Mouse (Mus musculus): ENCODE measurements around the gene Best1. TPM values are rescaled to one million over a fixed set of nuclear protein-coding genes. Genes with fewer than 3 reads are reported as not detected.
A peak's percentile ranks its signal among the peaks of the same experiment; 100 is the strongest.

Gene Best1
- total and polyA plus RNA-seq, 2 experiments from 2014 or later = 2.9 to 4.1 TPM

DNA sequence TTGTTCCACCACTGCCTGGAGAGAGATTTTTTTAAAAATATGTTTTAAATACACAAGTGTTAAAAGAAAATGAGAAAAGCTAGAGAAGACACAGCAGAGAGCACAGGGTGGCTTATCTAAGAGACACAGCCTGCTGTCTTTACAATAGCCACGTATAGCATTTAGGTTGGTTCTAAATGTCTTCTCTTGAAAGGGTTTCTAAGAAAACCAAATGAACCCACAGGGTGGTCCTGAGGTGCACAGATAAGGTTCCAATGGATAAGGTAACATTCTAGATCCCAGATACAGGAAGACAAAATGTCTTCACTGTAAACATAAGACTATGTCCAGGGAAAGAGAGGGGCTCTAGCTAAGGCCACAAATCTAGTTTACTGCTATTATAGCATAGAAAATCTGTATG, 46.0 kb downstream of the Best1 start:
- TF ChIP-seq CTCF (IDR thresholded peaks at IDR 0.05) = no peak

DNA sequence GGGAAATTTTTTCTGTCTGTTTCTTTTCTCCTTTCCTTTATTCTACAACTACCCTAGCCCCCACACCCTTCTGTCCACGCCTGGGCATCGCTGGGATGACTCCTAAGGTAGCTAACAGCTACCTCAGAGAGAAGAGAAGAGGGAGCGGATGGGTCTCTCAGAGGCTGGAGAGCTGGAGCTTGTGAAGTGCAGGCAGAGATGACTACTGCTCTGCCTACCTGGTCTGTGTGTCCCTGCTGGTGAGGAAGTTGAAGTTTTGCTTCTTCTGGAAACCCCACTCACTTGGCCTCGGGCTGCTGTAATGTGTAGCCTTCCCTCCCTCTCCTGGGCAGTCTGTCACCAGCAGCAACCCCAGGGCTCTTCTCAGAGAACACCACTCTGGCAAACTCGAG, 46.6 kb downstream of the Best1 start:
- H3K4me2 ChIP-seq (ENCODE audit: low read depth, low read length, poor library complexity, severe bottlenecking) = no peak overlapping the region
- H3K9ac ChIP-seq (replicated peaks; ENCODE audit: low read length, poor library complexity, severe bottlenecking) = no peak overlapping the region
- DNase-seq (ENCODE audit: low spot score) = no peak
- peak overlapping the region; percentile 71; the same call in 1 of the 2 replicates for H3K27ac ChIP-seq (ENCODE audit: low read depth, low read length)
- no peaks in the 10 kb centered on the region for H3K9me3 ChIP-seq (ENCODE audit: low read length)
- H3K27me3 ChIP-seq (ENCODE audit: insufficient read depth, low read length) = no peaks in the 10 kb centered on the region
- H3K36me3 ChIP-seq (ENCODE audit: insufficient read depth, low read length) = no peaks in the 10 kb centered on the region
- no peak for TF ChIP-seq CTCF (IDR thresholded peaks at IDR 0.05)
- 0 out of 2 replicates have a peak, but pooled peaks have one; percentile 23 for ATAC-seq (ENCODE audit: low FRiP score)
- H3K4me3 ChIP-seq (ENCODE audit: low read depth, low read length) = no peak overlapping the region
- WGBS = 39% methylated on average over 5 of the region's 5 CpGs
- H3K4me1 ChIP-seq (ENCODE audit: insufficient read depth, low read length) = no peaks in the 10 kb centered on the region

More for the DNA sequence above, 46.0 kb downstream of the Best1 start:
- Histone ChIP-seq H3K36me3 (ENCODE audit: insufficient read depth, low read length) (no peaks in the 10 kb centered on the region), H3K27ac (ENCODE audit: low read depth, low read length) (no peak overlapping the region), H3K4me3 (ENCODE audit: low read depth, low read length) (no peak overlapping the region), H3K4me1 (ENCODE audit: insufficient read depth, low read length) (no peaks in the 10 kb centered on the region), H3K27me3 (ENCODE audit: insufficient read depth, low read length) (no peaks in the 10 kb centered on the region), H3K9ac (replicated peaks; ENCODE audit: low read length, poor library complexity, severe bottlenecking) (no peak overlapping the region), H3K4me2 (ENCODE audit: low read depth, low read length, poor library complexity, severe bottlenecking) (no peak overlapping the region), H3K9me3 (ENCODE audit: low read length) (no peaks in the 10 kb centered on the region)
- 69% methylated on average over 1 of the region's 1 CpGs for WGBS
- DNase-seq (ENCODE audit: low spot score) (no peak), ATAC-seq (ENCODE audit: low FRiP score) (no peak)

DNA sequence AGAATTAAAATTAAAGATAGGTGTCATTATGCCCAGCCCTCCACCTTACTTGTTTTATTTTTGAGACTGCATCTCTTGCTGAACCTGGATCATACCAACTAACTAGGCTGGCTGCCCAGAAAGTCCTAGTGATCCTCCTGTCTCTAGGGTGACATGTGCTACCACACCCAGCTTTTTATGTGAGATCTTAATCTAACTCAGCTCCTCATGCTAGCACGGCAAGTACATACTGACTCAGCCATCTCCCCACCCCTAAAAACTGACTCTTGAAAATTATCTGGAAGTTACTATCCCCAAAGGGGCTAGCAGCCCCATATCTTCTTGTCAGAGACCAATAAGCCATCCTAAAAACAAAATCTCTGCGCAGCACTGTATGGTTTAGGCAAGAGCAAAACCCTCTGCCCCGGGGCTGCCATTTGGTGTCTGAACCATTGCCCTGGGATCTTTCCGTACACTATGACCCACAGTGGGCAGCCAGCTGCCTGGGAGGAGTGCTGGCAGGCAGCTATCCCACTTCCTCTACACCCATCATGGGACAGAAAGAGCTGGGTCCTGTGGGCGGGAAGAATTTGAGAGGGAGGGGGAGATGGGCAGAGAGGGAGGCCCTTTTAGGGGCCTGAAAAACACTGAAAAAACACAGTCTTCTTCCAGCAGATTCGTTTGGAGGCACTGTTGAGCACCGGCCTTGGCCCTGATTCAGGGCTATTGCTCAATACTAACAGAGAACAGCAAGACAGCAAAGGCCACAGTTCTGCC, 47.2 kb downstream of the Best1 start:
- Histone ChIP-seq H3K9me3 (ENCODE audit: low read length) (no peaks in the 10 kb centered on the region), H3K4me2 (ENCODE audit: low read depth, low read length, poor library complexity, severe bottlenecking) (no peak overlapping the region), H3K36me3 (ENCODE audit: insufficient read depth, low read length) (no peaks in the 10 kb centered on the region), H3K27ac (ENCODE audit: low read depth, low read length) (peak overlapping the region; percentile 71; the same call in 1 of the 2 replicates), H3K4me1 (ENCODE audit: insufficient read depth, low read length) (no peaks in the 10 kb centered on the region), H3K4me3 (ENCODE audit: low read depth, low read length) (no peak overlapping the region), H3K9ac (replicated peaks; ENCODE audit: low read length, poor library complexity, severe bottlenecking) (no peak overlapping the region), H3K27me3 (ENCODE audit: insufficient read depth, low read length) (no peaks in the 10 kb centered on the region)
- peak; percentile 79 for DNase-seq (ENCODE audit: low spot score)
- WGBS = 43% methylated on average over 7 of the region's 7 CpGs
- ATAC-seq (ENCODE audit: low FRiP score) = 0 out of 2 replicates have a peak, but pooled peaks have one; percentile 47
- no peak for TF ChIP-seq CTCF (IDR thresholded peaks at IDR 0.05)

DNA sequence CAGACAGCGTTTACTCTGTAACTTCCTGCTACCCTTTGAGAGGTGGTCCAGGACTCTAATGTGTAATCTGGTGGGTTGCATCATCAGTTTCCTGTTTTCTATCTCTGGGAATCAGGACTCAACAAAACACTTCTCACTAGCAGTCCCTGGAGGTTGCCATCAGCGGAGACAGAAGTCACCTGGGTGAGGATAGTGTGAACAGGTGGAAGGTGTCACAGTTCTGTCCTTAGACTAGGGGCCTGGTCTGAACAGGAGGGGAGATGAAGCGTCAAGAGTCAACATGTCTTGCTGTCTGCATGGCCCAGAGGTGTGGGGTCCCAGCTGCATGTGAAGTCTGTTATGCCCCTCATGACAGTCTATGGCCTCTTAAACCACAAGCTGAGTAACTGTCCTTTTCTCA, 48.5 kb downstream of the Best1 start:
- Histone ChIP-seq H3K36me3 (ENCODE audit: insufficient read depth, low read length) (no peaks in the 10 kb centered on the region), H3K27me3 (ENCODE audit: insufficient read depth, low read length) (no peaks in the 10 kb centered on the region), H3K4me1 (ENCODE audit: insufficient read depth, low read length) (no peaks in the 10 kb centered on the region), H3K9ac (replicated peaks; ENCODE audit: low read length, poor library complexity, severe bottlenecking) (no peak overlapping the region), H3K9me3 (ENCODE audit: low read length) (no peaks in the 10 kb centered on the region), H3K4me2 (ENCODE audit: low read depth, low read length, poor library complexity, severe bottlenecking) (no peak overlapping the region), H3K4me3 (ENCODE audit: low read depth, low read length) (no peak overlapping the region), H3K27ac (ENCODE audit: low read depth, low read length) (no peak overlapping the region)
- ATAC-seq (ENCODE audit: low FRiP score) (no peak), DNase-seq (ENCODE audit: low spot score) (no peak)
- TF ChIP-seq CTCF (IDR thresholded peaks at IDR 0.05) = no peak
- 86% methylated on average over 3 of the region's 3 CpGs for WGBS

DNA sequence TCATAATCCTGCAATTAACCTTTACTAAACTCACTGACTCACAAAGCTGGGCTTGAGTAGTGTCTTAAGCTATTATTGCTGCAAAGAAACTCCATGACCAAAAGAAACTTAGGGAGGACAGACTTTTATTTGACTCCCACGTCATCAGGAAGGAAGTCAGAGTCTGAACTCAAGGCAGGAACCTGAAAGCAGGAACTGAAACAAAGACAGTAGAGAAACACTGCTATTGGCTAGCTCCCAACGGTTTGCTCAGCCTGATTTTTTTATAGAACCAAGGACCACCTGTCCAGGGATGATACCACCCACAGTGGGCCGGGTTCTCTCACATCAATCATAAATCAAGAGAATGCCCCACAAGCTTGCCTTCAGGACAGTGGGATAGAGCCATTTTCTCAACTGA, 49.0 kb downstream of the Best1 start:
- H3K27me3 ChIP-seq (ENCODE audit: insufficient read depth, low read length) = no peaks in the 10 kb centered on the region
- no peak for TF ChIP-seq CTCF (IDR thresholded peaks at IDR 0.05)
- H3K36me3 ChIP-seq (ENCODE audit: insufficient read depth, low read length) = no peaks in the 10 kb centered on the region
- no peak overlapping the region for H3K9ac ChIP-seq (replicated peaks; ENCODE audit: low read length, poor library complexity, severe bottlenecking)
- no peaks in the 10 kb centered on the region for H3K9me3 ChIP-seq (ENCODE audit: low read length)
- H3K27ac ChIP-seq (ENCODE audit: low read depth, low read length) = no peak overlapping the region
- no peak for DNase-seq (ENCODE audit: low spot score)
- no peaks in the 10 kb centered on the region for H3K4me1 ChIP-seq (ENCODE audit: insufficient read depth, low read length)
- WGBS = 74% methylated on average over 3 of the region's 3 CpGs
- H3K4me3 ChIP-seq (ENCODE audit: low read depth, low read length) = no peak overlapping the region
- ATAC-seq (ENCODE audit: low FRiP score) = no peak
- H3K4me2 ChIP-seq (ENCODE audit: low read depth, low read length, poor library complexity, severe bottlenecking) = no peak overlapping the region

DNA sequence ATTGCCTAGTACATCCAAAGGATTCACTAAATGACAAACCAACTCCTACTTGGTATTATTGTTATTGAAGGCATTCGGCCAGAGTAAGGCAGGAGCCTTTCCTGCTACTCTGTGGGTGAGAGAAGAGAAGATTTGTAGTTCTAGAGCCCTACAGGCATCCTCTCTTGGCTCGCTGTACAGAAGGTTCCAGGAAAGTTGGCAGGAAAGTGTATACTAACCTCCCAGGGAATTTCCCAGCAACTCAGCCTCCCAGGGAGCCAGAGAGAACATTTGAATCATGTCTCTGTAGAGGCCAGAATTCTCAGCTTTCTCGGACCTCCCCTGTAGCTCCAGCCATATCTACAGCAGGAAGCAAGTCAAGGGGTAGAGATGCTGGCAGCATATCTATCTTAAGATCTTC, 54.4 kb downstream of the Best1 start:
- DNase-seq (ENCODE audit: low spot score) = peak; percentile 16
- Histone ChIP-seq H3K9ac (replicated peaks; ENCODE audit: low read length, poor library complexity, severe bottlenecking) (no peak overlapping the region), H3K4me3 (ENCODE audit: low read depth, low read length) (no peak overlapping the region), H3K27me3 (ENCODE audit: insufficient read depth, low read length) (no peaks in the 10 kb centered on the region), H3K9me3 (ENCODE audit: low read length) (no peaks in the 10 kb centered on the region), H3K4me1 (ENCODE audit: insufficient read depth, low read length) (no peaks in the 10 kb centered on the region), H3K4me2 (ENCODE audit: low read depth, low read length, poor library complexity, severe bottlenecking) (no peak overlapping the region), H3K36me3 (ENCODE audit: insufficient read depth, low read length) (no peaks in the 10 kb centered on the region), H3K27ac (ENCODE audit: low read depth, low read length) (no peak overlapping the region)
- TF ChIP-seq CTCF (IDR thresholded peaks at IDR 0.05) = no peak
- WGBS = 82% methylated on average over 3 of the region's 3 CpGs
- no peak for ATAC-seq (ENCODE audit: low FRiP score)
